Mouse (Mus musculus): ENCODE data around the gene Ski.

GRCm38 (mm10) chr4:155243233-155243632 is 20.8 kb upstream of the Ski start:
- TF ChIP-seq POLR2A (IDR thresholded peaks at IDR 0.05; ENCODE audit: borderline replicate concordance, extremely low read depth, low read depth, low read length) (no peak), CTCF (IDR thresholded peaks at IDR 0.05; ENCODE audit: insufficient read depth, low read length) (no peak)

Measured in lung, adult 2 months (tissue).